32 mouse cellular contexts compared by ENCODE assay signal in the genomic region with DNA sequence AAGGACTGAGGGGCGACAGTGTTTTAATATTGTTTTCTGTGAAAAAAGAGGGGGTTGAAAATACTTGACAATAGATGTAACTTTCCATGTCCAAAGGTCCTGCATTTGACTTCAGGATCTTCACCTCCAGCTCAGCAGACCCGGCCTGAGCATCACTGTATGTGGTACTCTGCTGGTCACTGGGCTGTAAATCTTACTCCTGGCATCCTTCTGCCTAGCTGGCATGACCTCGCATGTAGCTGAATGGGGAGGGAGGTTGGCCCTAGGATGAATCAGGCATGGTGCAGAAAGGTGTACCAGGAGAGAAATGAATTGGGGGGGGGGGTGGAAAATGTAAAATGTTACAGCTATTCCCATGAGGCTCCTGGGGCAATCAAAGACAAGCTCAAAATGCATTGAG.
DNase-seq lines count a peak whose midpoint lies in the region; ATAC-seq and TF ChIP-seq lines count a peak whose summit lies in the region.
"Had no signal": no experiment of that assay in that cellular context is flagged by ENCODE, and none has a peak within 500 bp of the region (broad histone marks: within the 10 kb centered on the region; RNA-seq: fewer than 3 reads in every experiment).

No protein-coding gene starts in this region.

- H3K27me3 ChIP-seq in embryonic facial prominence, embryonic 12.5 days, result no peaks in the 10 kb centered on the region
- 0 out of 2 replicates have a peak, but pooled peaks cover 5% of the 10 kb centered on the region for H3K27me3 ChIP-seq in embryonic facial prominence, embryonic 10.5 days (replicated peaks; ENCODE audit: low read depth, poor library complexity, severe bottlenecking)
- no peaks in the 10 kb centered on the region for H3K27me3 ChIP-seq in cerebellum, adult 2 months (ENCODE audit: control insufficient read depth, insufficient read depth, low read length)
- H3K27me3 ChIP-seq in forebrain, embryonic 10.5 days (ENCODE audit: poor library complexity, severe bottlenecking), result no peaks in the 10 kb centered on the region
- H3K27me3 ChIP-seq: intestine, embryonic 15.5 days; midbrain, embryonic 15.5 days; neural tube, embryonic 15.5 days; stomach, embryonic 15.5 days had no signal

- H3K4me2 ChIP-seq in embryonic facial prominence, embryonic 12.5 days (replicated peaks), result no peak overlapping the region
- H3K4me2 ChIP-seq: heart, embryonic 11.5 days; hindbrain, embryonic 12.5 days; intestine, embryonic 15.5 days; limb, embryonic 12.5 days; liver, embryonic 15.5 days; lung, embryonic 14.5 days; midbrain, embryonic 15.5 days; neural tube, embryonic 15.5 days; stomach, embryonic 15.5 days had no signal

- peaks cover 16% of the 10 kb centered on the region for H3K4me1 ChIP-seq in embryonic facial prominence, embryonic 12.5 days
- H3K4me1 ChIP-seq in embryonic facial prominence, embryonic 10.5 days, result peaks cover 18% of the 10 kb centered on the region
- peaks cover 18% of the 10 kb centered on the region for H3K4me1 ChIP-seq in cerebellum, adult 2 months (ENCODE audit: control insufficient read depth, insufficient read depth, low read length)
- peaks cover 12% of the 10 kb centered on the region for H3K4me1 ChIP-seq in forebrain, embryonic 10.5 days
- H3K4me1 ChIP-seq: liver, embryonic 15.5 days; megakaryocyte, embryonic 14.5 days; midbrain, embryonic 15.5 days had no signal

- no peak for TF ChIP-seq POLR2A in cerebellum, adult 2 months (IDR thresholded peaks at IDR 0.05; ENCODE audit: borderline replicate concordance, insufficient read depth, low read length)

- no peak for ATAC-seq in embryonic facial prominence, embryonic 12.5 days (ENCODE audit: insufficient number of reproducible peaks, insufficient read depth, low FRiP score, low TSS enrichment)
- ATAC-seq: forebrain, embryonic 14.5 days; intestine, embryonic 15.5 days; midbrain, embryonic 15.5 days had no signal

- DNase-seq in embryonic facial prominence, embryonic 10.5 days (ENCODE audit: low spot score), result no peak
- DNase-seq in cerebellum, adult 2 months, result peak; percentile 47 to 72
- peak; percentile 70 to 85 for DNase-seq in cerebellum, postnatal 14 days
- DNase-seq in forebrain, embryonic 10.5 days (ENCODE audit: extremely low spot score, low spot score), result no peak
- DNase-seq in thymus, postnatal 10 days (ENCODE audit: low spot score in 2 of 2), result no peak
- DNase-seq in lung, postnatal 25 days (ENCODE audit: low spot score), result no peak
- DNase-seq: adrenal gland, adult 8-10 months; gastrocnemius, postnatal 36 days; heart, adult 18-20 months; heart, postnatal 36 days; kidney, adult 8-10 months; kidney, postnatal 4 days; layer of hippocampus, postnatal 36 days; lung, postnatal 14 days; retina, postnatal 1 day; right cerebral cortex, postnatal 14 days; thymus, postnatal 14 days had no signal

- H3K4me3 ChIP-seq in embryonic facial prominence, embryonic 12.5 days, result no peak overlapping the region
- no peak overlapping the region for H3K4me3 ChIP-seq in embryonic facial prominence, embryonic 10.5 days
- H3K4me3 ChIP-seq in cerebellum, adult 2 months (replicated peaks; ENCODE audit: insufficient read depth, low read depth, low read length), result no peak overlapping the region
- H3K4me3 ChIP-seq in forebrain, embryonic 10.5 days, result no peak overlapping the region
- H3K4me3 ChIP-seq: hindbrain, embryonic 12.5 days; intestine, embryonic 15.5 days; limb, embryonic 12.5 days; liver, embryonic 15.5 days; megakaryocyte, embryonic 14.5 days; midbrain, embryonic 15.5 days; neural tube, embryonic 15.5 days; stomach, embryonic 15.5 days had no signal

- H3K9me3 ChIP-seq in embryonic facial prominence, embryonic 12.5 days, result no peaks in the 10 kb centered on the region
- H3K9me3 ChIP-seq in embryonic facial prominence, embryonic 10.5 days, result no peaks in the 10 kb centered on the region
- no peaks in the 10 kb centered on the region; the same call in 1 of the 2 replicates for H3K9me3 ChIP-seq in forebrain, embryonic 10.5 days
- H3K9me3 ChIP-seq: hindbrain, embryonic 12.5 days; intestine, embryonic 15.5 days; limb, embryonic 12.5 days; liver, embryonic 15.5 days; midbrain, embryonic 15.5 days; neural tube, embryonic 15.5 days; stomach, embryonic 15.5 days had no signal

- no peak for TF ChIP-seq CTCF in cerebellum, adult 2 months (IDR thresholded peaks at IDR 0.05; ENCODE audit: borderline replicate concordance, insufficient read depth, low read depth, low read length)

- H3K9ac ChIP-seq in embryonic facial prominence, embryonic 12.5 days, result no peak overlapping the region
- H3K9ac ChIP-seq: hindbrain, embryonic 12.5 days; intestine, embryonic 15.5 days; limb, embryonic 12.5 days; liver, embryonic 15.5 days; lung, embryonic 14.5 days; midbrain, embryonic 15.5 days; neural tube, embryonic 15.5 days; stomach, embryonic 15.5 days had no signal

- 0 out of 2 replicates have a peak overlapping the region, but pooled peaks have one; percentile 76 for H3K27ac ChIP-seq in embryonic facial prominence, embryonic 12.5 days
- H3K27ac ChIP-seq in embryonic facial prominence, embryonic 10.5 days (replicated peaks), result no peak overlapping the region
- no peak overlapping the region for H3K27ac ChIP-seq in cerebellum, adult 2 months (ENCODE audit: insufficient read depth, low read length)
- no peak overlapping the region for H3K27ac ChIP-seq in forebrain, embryonic 10.5 days
- H3K27ac ChIP-seq: hindbrain, embryonic 12.5 days; hindbrain, postnatal 0 days; intestine, embryonic 15.5 days; kidney, postnatal 0 days; limb, embryonic 12.5 days; liver, embryonic 15.5 days; midbrain, embryonic 15.5 days; neural tube, embryonic 15.5 days; stomach, embryonic 15.5 days had no signal

- WGBS in embryonic facial prominence, embryonic 12.5 days, result 81% methylated on average over 3 of the region's 3 CpGs
- 86% methylated on average over 3 of the region's 3 CpGs for WGBS in embryonic facial prominence, embryonic 10.5 days
- 44% methylated on average over 3 of the region's 3 CpGs for WGBS in cerebellum, adult 2 months
- WGBS in forebrain, embryonic 10.5 days, result 89% methylated on average over 3 of the region's 3 CpGs

- H3K36me3 ChIP-seq in embryonic facial prominence, embryonic 12.5 days, result no peaks in the 10 kb centered on the region
- H3K36me3 ChIP-seq in embryonic facial prominence, embryonic 10.5 days (replicated peaks), result no peaks in the 10 kb centered on the region
- no peaks in the 10 kb centered on the region for H3K36me3 ChIP-seq in forebrain, embryonic 10.5 days (replicated peaks)
- H3K36me3 ChIP-seq: G1E; hindbrain, embryonic 12.5 days; intestine, embryonic 15.5 days; limb, embryonic 12.5 days; liver, embryonic 15.5 days; midbrain, embryonic 15.5 days; neural tube, embryonic 15.5 days; stomach, embryonic 15.5 days had no signal

Comparison
In these comparisons a context has a peak if more than half of its experiments do, and no peak if none do; other contexts are left out.
1. DNase-seq: peak in cerebellum, adult 2 months (2 of 2) and cerebellum, postnatal 14 days (2 of 2); none in embryonic facial prominence, embryonic 10.5 days (single experiment), forebrain, embryonic 10.5 days (single experiment), thymus, postnatal 10 days (0 of 2) and lung, postnatal 25 days (single experiment).